Mouse (Mus musculus) erythroblast, adult 5-6 weeks (primary cell): ENCODE data around the gene Tas2r108. TPM values are rescaled to one million over a fixed set of nuclear protein-coding genes. Genes with fewer than 3 reads are reported as not detected.

Source experiments
- ATAC-seq: replicated peaks from 2 replicates; pipeline ENCODE4 v1.8.0; 2016; ENCODE audit warnings: moderate number of reproducible peaks, mild to moderate bottlenecking, moderate TSS enrichment, inconsistent platforms; ENCODE audit not compliant: poor library complexity, low FRiP score, severe bottlenecking
- total RNA-seq, 2 experiments: library from RNA; stranded (forward) in 1 of 2; stranded (reverse) in 1 of 2; fragments of 150-400 nt in 1 of 2; fragments of 200-764, 138-1000 nt in 1 of 2; gene quantifications; 2 replicates each; pipeline versions ENCODE4 v1.2.3 to v1.2.4; 2015 to 2017; ENCODE audit warnings: low replicate concordance in 2 of 2

The Tas2r108 gene
- total RNA-seq (2015; ENCODE audit: low replicate concordance) (not detected in 2 replicates), total RNA-seq (2017; ENCODE audit: low replicate concordance) (not detected in 2 replicates)

DNA sequence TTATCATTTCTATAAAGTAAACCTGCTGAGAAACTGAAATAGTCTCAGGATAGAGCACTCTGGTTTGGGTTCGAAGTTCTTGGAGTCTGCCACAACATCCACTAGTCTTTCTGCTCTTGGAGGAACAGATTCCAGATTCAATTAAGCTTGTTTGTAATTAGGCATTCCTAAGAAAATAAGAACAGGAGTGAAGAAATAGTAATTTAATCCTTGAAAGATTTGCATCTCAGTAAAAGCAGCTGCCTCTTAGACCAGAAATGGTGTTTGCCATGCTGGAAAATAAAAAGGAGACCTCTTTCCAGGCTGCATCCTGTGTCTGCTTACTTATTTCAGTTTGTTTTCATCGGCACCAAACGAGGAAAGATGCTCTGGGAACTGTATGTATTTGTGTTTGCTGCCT, at the start of gene Tas2r108:
Gene Tas2r108 (plus strand): TSS at position 301 of the 400 bp plus-strand sequence.
- no peak for ATAC-seq

DNA sequence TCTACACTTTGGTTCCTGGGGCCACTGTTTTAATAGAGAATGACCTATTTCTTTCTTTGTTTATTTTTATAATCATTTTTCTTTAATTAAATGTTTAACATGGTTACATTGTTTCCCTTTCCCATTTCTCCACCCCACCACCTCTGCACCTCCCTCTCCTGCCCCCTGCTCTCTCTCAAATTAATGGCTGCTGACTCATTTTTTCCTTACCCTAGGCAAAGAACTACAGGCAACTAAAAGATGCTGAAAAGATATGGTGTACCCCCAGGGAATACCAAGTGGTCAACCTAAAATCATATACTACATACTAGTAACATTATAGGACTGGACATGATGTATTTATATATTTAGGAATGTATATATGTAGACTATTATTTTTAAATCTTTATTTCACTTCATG, 44.7 kb upstream of the Tas2r108 start:
- ATAC-seq = no peak

DNA sequence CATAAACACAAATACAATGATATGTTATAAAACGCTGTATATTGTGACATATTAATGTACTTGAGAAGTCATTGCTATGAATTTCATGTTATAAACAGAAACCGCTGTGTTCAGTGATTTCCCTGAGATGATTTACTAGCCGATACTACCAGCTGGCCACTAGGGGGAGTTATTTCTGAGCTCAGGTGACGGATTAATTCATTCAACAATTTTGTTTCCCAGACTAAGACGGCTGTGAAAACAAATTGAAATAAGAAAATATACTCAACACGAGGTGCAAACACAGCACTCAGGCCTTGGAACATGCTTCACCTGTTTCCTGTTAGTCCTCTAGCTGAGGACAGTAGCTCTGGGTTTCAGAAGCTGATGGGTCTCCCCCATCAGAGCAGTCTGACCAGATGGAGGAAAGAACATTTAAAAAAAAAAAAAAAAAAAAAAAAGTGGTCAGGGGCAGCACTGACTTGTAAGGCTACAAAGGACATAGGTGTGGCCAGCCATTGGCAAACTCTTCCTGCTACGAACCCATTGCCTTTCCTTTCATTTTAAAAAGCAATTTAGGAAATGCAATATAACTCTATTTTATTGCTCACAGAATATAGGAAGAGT, 38.8 kb upstream of the Tas2r108 start:
- no peak; the same call in 1 of the 2 replicates for ATAC-seq

- no peak for ATAC-seq
Measured at GRCm38 (mm10) chr6:40465710-40466109, 27.6 kb upstream of the Tas2r108 start.

GRCm38 (mm10) chr6:40470916-40471719, 22.2 kb upstream of the Tas2r108 start, which contains the start of gene Ssbp1:
Gene Ssbp1 (plus strand): TSS chr6:40471352.
- ATAC-seq = peak; percentile 98

DNA sequence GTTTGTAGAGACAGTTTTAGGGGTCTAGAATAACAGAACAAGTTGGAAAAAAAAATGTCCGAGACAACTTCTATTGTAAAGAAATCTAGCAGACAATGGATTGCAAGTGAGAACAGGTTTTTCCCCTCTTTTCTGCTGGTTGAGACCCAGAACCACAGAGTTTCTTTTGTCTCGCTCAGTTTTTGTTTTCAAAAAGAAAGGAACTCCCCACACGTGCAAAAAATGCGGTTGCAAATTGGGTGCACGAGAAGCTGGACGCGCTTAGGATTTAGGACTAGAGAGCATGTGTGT, 21.7 kb upstream of the Tas2r108 start:
- no peak for ATAC-seq

DNA sequence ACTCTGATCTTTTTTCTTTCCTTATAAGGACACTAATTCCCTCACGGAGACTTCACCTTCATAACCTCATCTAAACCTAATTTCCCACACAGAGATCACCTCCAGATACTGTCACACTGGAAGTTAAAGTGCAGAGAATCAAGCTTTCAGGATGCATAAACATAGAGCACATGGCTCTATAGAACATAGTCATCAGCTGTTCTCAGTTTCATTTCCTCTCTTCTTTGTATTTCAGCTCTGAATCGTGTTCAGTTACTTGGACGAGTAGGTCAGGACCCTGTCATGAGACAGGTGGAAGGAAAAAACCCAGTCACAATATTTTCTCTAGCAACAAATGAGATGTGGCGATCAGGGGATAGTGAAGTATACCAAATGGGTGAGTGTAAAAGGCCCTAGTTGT, 17.2 kb upstream of the Tas2r108 start:
- ATAC-seq = no peak

GRCm38 (mm10) chr6:40479705-40480104, 13.6 kb upstream of the Tas2r108 start:
- no peak for ATAC-seq

DNA sequence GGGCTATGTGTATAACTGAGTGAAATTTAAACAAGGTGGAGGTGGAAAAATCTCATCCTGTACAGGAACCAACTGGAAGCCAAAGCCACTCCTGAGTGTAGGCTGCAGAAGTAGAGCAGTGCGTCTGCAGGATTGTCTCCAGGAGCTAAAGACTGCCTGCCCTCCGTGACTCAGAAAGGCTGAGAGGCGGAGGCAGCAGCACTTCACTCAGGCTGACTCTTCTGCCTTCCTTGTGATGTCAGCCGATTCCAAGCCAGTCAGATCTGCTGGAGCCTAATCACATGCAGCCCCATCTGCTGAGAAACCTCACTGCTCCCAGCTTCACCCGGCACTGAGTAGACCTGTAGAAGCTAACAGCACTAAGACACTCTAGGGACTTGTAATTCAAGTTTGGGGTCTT, 11.0 kb upstream of the Tas2r108 start:
- no peak for ATAC-seq

- ATAC-seq = no peak
Measured at GRCm38 (mm10) chr6:40490933-40491332, 2.4 kb upstream of the Tas2r108 start, which contains the start of gene Tas2r137. Gene Tas2r137 (plus strand): TSS chr6:40491233.

GRCm38 (mm10) chr6:40519408-40519807, 26.1 kb downstream of the Tas2r108 start, which contains the start of gene Prss37:
Gene Prss37 (minus strand): TSS chr6:40519508.
- ATAC-seq = no peak

Other genes with a start within 250 kb of the Tas2r108 start
- gene Agk, start 168.4 kb upstream of the Tas2r108 start, total RNA-seq (2015; ENCODE audit: low replicate concordance) = 5.0 and 5.9 TPM in 2 replicates
- gene Agk, start 168.4 kb upstream of the Tas2r108 start, total RNA-seq (2017; ENCODE audit: low replicate concordance) = 2.8 and 4.0 TPM in 2 replicates
- 7.5 and 9.6 TPM in 2 replicates for gene E330009J07Rik, start 57.4 kb upstream of the Tas2r108 start, total RNA-seq (2015; ENCODE audit: low replicate concordance)
- 2.8 and 6.0 TPM in 2 replicates for gene E330009J07Rik, start 57.4 kb upstream of the Tas2r108 start, total RNA-seq (2017; ENCODE audit: low replicate concordance)
- gene Wee2, start 54.4 kb upstream of the Tas2r108 start, total RNA-seq (2015; ENCODE audit: low replicate concordance) = not detected in 2 replicates
- not detected in 2 replicates for gene Wee2, start 54.4 kb upstream of the Tas2r108 start, total RNA-seq (2017; ENCODE audit: low replicate concordance)
- 38.0 and 42.5 TPM in 2 replicates for gene Ssbp1, start 22.2 kb upstream of the Tas2r108 start, total RNA-seq (2015; ENCODE audit: low replicate concordance)
- gene Ssbp1, start 22.2 kb upstream of the Tas2r108 start, total RNA-seq (2017; ENCODE audit: low replicate concordance) = 17.8 and 23.8 TPM in 2 replicates
- not detected in 2 replicates for gene Tas2r137, start 2.3 kb upstream of the Tas2r108 start, total RNA-seq (2015; ENCODE audit: low replicate concordance)
- not detected in 2 replicates for gene Tas2r137, start 2.3 kb upstream of the Tas2r108 start, total RNA-seq (2017; ENCODE audit: low replicate concordance)
- gene Prss37, start 26.0 kb downstream of the Tas2r108 start, total RNA-seq (2015; ENCODE audit: low replicate concordance) = not detected in 2 replicates
- not detected in 2 replicates for gene Prss37, start 26.0 kb downstream of the Tas2r108 start, total RNA-seq (2017; ENCODE audit: low replicate concordance)
- gene Olfr461, start 61.5 kb downstream of the Tas2r108 start, total RNA-seq (2015; ENCODE audit: low replicate concordance) = not detected in 2 replicates
- gene Olfr461, start 61.5 kb downstream of the Tas2r108 start, total RNA-seq (2017; ENCODE audit: low replicate concordance) = not detected in 2 replicates
- not detected in 2 replicates for gene Olfr460, start 76.0 kb downstream of the Tas2r108 start, total RNA-seq (2015; ENCODE audit: low replicate concordance)
- gene Olfr460, start 76.0 kb downstream of the Tas2r108 start, total RNA-seq (2017; ENCODE audit: low replicate concordance) = not detected in 2 replicates
- 40.3 and 55.6 TPM in 2 replicates for gene Clec5a, start 92.3 kb downstream of the Tas2r108 start, total RNA-seq (2015; ENCODE audit: low replicate concordance)
- 32.6 and 35.8 TPM in 2 replicates for gene Clec5a, start 92.3 kb downstream of the Tas2r108 start, total RNA-seq (2017; ENCODE audit: low replicate concordance)
- gene Tas2r138, start 119.8 kb downstream of the Tas2r108 start, total RNA-seq (2015; ENCODE audit: low replicate concordance) = not detected in 2 replicates
- gene Tas2r138, start 119.8 kb downstream of the Tas2r108 start, total RNA-seq (2017; ENCODE audit: low replicate concordance) = not detected in 2 replicates
- 18.4 and 24.8 TPM in 2 replicates for gene Mgam, start 135.3 kb downstream of the Tas2r108 start, total RNA-seq (2015; ENCODE audit: low replicate concordance)
- gene Mgam, start 135.3 kb downstream of the Tas2r108 start, total RNA-seq (2017; ENCODE audit: low replicate concordance) = 8.1 and 23.0 TPM in 2 replicates